Mouse (Mus musculus) limb, embryonic 14.5 days (tissue): Measurements from ENCODE around the gene Gpr157. TPM values are rescaled to one million over a fixed set of nuclear protein-coding genes. Genes with fewer than 3 reads are reported as not detected.
A peak's percentile ranks its signal among the peaks of the same experiment; 100 is the strongest.

Experiments
- ATAC-seq: fragments of 200-750 bp; cut with Nextera tagmentation; 2 replicates; pipeline ENCODE4 v1.8.0; 2017; ENCODE audit warnings: low read depth, moderate number of reproducible peaks, moderate TSS enrichment; ENCODE audit not compliant: low FRiP score
- DNase-seq: peaks from one replicate; pipeline ENCODE4 v3.0.0-alpha.2; 2015; ENCODE audit warnings: low spot score
- H3K27ac ChIP-seq: fragments of 300-500 bp; sonication (generic); replicated peaks from 2 replicates; pipeline ENCODE4 v1.5.1; 2014; ENCODE audit warnings: low read depth, mild to moderate bottlenecking, low read length, moderate library complexity, mixed read lengths
- H3K27me3 ChIP-seq: fragments of 300-500 bp; sonication (generic); 2 replicates; pipeline ENCODE4 v1.6.1; 2014; ENCODE audit warnings: low read length, mixed read lengths; ENCODE audit not compliant: control insufficient read depth, insufficient read depth
- H3K36me3 ChIP-seq: fragments of 300-500 bp; sonication (generic); 2 replicates; pipeline ENCODE4 v1.6.1; 2014; ENCODE audit warnings: mild to moderate bottlenecking, low read length, moderate library complexity, mixed read lengths; ENCODE audit not compliant: control insufficient read depth, insufficient read depth
- H3K4me1 ChIP-seq: fragments of 300-500 bp; sonication (generic); 2 replicates; pipeline ENCODE4 v1.6.1; 2014; ENCODE audit warnings: antibody characterized with exemption, low read length, mixed read lengths; ENCODE audit not compliant: control insufficient read depth, insufficient read depth
- H3K4me2 ChIP-seq: fragments of 300-500 bp; sonication (generic); replicated peaks from 2 replicates; pipeline ENCODE4 v1.6.1; 2014; ENCODE audit warnings: low read depth, mild to moderate bottlenecking, low read length, moderate library complexity; ENCODE audit not compliant: severe bottlenecking
- H3K4me3 ChIP-seq: fragments of 300-500 bp; sonication (generic); replicated peaks from 2 replicates; pipeline ENCODE4 v1.5.1; 2014; ENCODE audit warnings: low read length
- H3K9ac ChIP-seq: fragments of 300-500 bp; sonication (generic); 2 replicates; pipeline ENCODE4 v1.6.1; 2014; ENCODE audit warnings: mild to moderate bottlenecking, low read depth, low read length, moderate library complexity; ENCODE audit not compliant: severe bottlenecking
- H3K9me3 ChIP-seq: fragments of 300-500 bp; sonication (generic); 2 replicates; pipeline ENCODE4 v1.6.1; 2016; ENCODE audit warnings: low read length; ENCODE audit not compliant: control insufficient read depth
- POLR2A ChIP-seq: fragments of 200-500 bp; IDR thresholded peaks from 2 replicates; pipeline ENCODE4 v1.8.0; 2012; ENCODE audit warnings: inconsistent platforms, mild to moderate bottlenecking, moderate library complexity, borderline replicate concordance; ENCODE audit not compliant: insufficient read depth, insufficient read length; ENCODE audit errors: extremely low read depth
- WGBS: fragments of 180-500 bp; shearing (Covaris S2); extraction: QIAGEN DNeasy Blood & Tissue Kit; methylation state at CpG from one replicate; pipeline ENCODE4 v1.1.7; 2014; 5-methylcytosine and 5-hydroxymethylcytosine counted together
- polyA plus RNA-seq, 2 experiments: library from polyadenylated mRNA; depleted of rRNA in 1 of 2; stranded (reverse) in 1 of 2; unstranded in 1 of 2; fragments of >200 nt; fragmentation: Nextera tagmentation in 1 of 2; extraction: Ambion mirVana in 1 of 2; gene quantifications; 2 replicates each; pipeline versions ENCODE4 v1.2.1 to v1.2.3; 2012 to 2014

Gpr157 gene
- polyA plus RNA-seq, 2 experiments = 0.52 to 3.8 TPM

- Histone ChIP-seq H3K9me3 (no peaks in the 10 kb centered on the region), H3K4me3 (no peak overlapping the region), H3K9ac (no peak overlapping the region), H3K36me3 (no peaks in the 10 kb centered on the region), H3K27ac (no peak overlapping the region), H3K4me2 (no peak overlapping the region), H3K4me1 (no peaks in the 10 kb centered on the region), H3K27me3 (no peaks in the 10 kb centered on the region)
- DNase-seq = no peak
- no peak for TF ChIP-seq POLR2A
- ATAC-seq = no peak
- WGBS = 78% methylated on average over 11 of the region's 11 CpGs
These were observed 6.7 kb upstream of the Gpr157 start for GRCm38 (mm10) chr4:150080330-150080967.

- no peak overlapping the region for H3K27ac ChIP-seq
- H3K36me3 ChIP-seq = no peaks in the 10 kb centered on the region
- no peak for DNase-seq
- no peaks in the 10 kb centered on the region for H3K9me3 ChIP-seq
- WGBS = 76% methylated on average over 4 of the region's 4 CpGs
- ATAC-seq = no peak
- no peak overlapping the region for H3K4me3 ChIP-seq
- H3K4me1 ChIP-seq = peaks cover 7% of the 10 kb centered on the region
- no peak for TF ChIP-seq POLR2A
- H3K27me3 ChIP-seq = no peaks in the 10 kb centered on the region
- H3K9ac ChIP-seq = no peak overlapping the region
- H3K4me2 ChIP-seq = no peak overlapping the region
These were observed 1.8 kb upstream of the Gpr157 start for GRCm38 (mm10) chr4:150085366-150085765.

GRCm38 (mm10) chr4:150086841-150087160 lies 364 bp upstream of the Gpr157 start:
- Histone ChIP-seq H3K36me3 (no peaks in the 10 kb centered on the region), H3K4me3 (peak overlapping the region; percentile 63), H3K9ac (0 out of 2 replicates have a peak overlapping the region, but pooled peaks have one; percentile 28), H3K4me2 (peak overlapping the region; percentile 99), H3K9me3 (no peaks in the 10 kb centered on the region), H3K27me3 (no peaks in the 10 kb centered on the region), H3K27ac (0 out of 2 replicates have a peak overlapping the region, but pooled peaks have one; percentile 43), H3K4me1 (peaks cover 7% of the 10 kb centered on the region)
- DNase-seq (no peak), ATAC-seq (no peak; the same call in 1 of the 2 replicates)
- WGBS = under 1% methylated on average over 7 of the region's 7 CpGs
- no peak for TF ChIP-seq POLR2A

- no peaks in the 10 kb centered on the region for H3K27me3 ChIP-seq
- no peaks in the 10 kb centered on the region for H3K9me3 ChIP-seq
- ATAC-seq (no peak), DNase-seq (no peak)
- H3K27ac ChIP-seq = peak overlapping the region; percentile 55; the same call in 1 of the 2 replicates
- H3K4me1 ChIP-seq = peaks cover 7% of the 10 kb centered on the region
- H3K4me3 ChIP-seq = peak overlapping the region; percentile 63
- H3K36me3 ChIP-seq = no peaks in the 10 kb centered on the region
- 16% methylated on average over 25 of the region's 29 CpGs for WGBS
- H3K4me2 ChIP-seq = peak overlapping the region; percentile 99
- TF ChIP-seq POLR2A = no peak
- H3K9ac ChIP-seq = peak overlapping the region; percentile 62
These were observed 845 bp downstream of the Gpr157 start for GRCm38 (mm10) chr4:150087890-150088530.

- DNase-seq (no peak), ATAC-seq (no peak)
- Histone ChIP-seq H3K4me2 (no peak overlapping the region), H3K27ac (no peak overlapping the region), H3K9ac (no peak overlapping the region), H3K4me3 (no peak overlapping the region), H3K4me1 (peaks cover 14% of the 10 kb centered on the region), H3K9me3 (no peaks in the 10 kb centered on the region), H3K27me3 (no peaks in the 10 kb centered on the region), H3K36me3 (no peaks in the 10 kb centered on the region)
- WGBS = 60% methylated on average over 10 of the region's 10 CpGs
- no peak for TF ChIP-seq POLR2A
These were observed 2.0 kb downstream of the Gpr157 start for GRCm38 (mm10) chr4:150089121-150089520.
